Mouse (Mus musculus) CH12.LX (cell line): ENCODE measurements around the gene Aqr. TPM values are rescaled to one million over a fixed set of nuclear protein-coding genes. Genes with fewer than 3 reads are reported as not detected.

Source experiments
- DNase-seq: peaks from one replicate; pipeline ENCODE4 v3.0.0-alpha.2; 2013; ENCODE audit errors: extremely low read depth
- H3K27ac ChIP-seq: 2 replicates; pipeline ENCODE4 v1.5.1; 2012; ENCODE audit warnings: low read depth, mild to moderate bottlenecking, control low read depth, moderate library complexity; ENCODE audit not compliant: insufficient read depth
- H3K27me3 ChIP-seq: replicated peaks from 2 replicates; pipeline ENCODE3; 2012; ENCODE audit warnings: inconsistent platforms
- H3K36me3 ChIP-seq, 2 experiments: replicated peaks in 1 of 2; 2 replicates each; pipeline versions ENCODE3 to v1.6.1; 2012; ENCODE audit warnings: inconsistent platforms in 1 of 2, low read length in 1 of 2, mild to moderate bottlenecking in 1 of 2, mixed read lengths in 1 of 2, moderate library complexity in 1 of 2; ENCODE audit not compliant: control insufficient read depth in 1 of 2, insufficient read depth in 1 of 2
- H3K4me1 ChIP-seq, 2 experiments: 2 replicates each; pipeline ENCODE4 v1.6.1; 2012; ENCODE audit warnings: inconsistent platforms in 1 of 2, moderate library complexity in 1 of 2; ENCODE audit not compliant: insufficient read depth in 2 of 2, control insufficient read depth in 1 of 2
- H3K4me2 ChIP-seq: 2 replicates; pipeline ENCODE4 v1.6.1; 2012; ENCODE audit warnings: low read depth, mild to moderate bottlenecking, control low read depth; ENCODE audit not compliant: poor library complexity, insufficient read depth, severe bottlenecking
- H3K4me3 ChIP-seq, 3 experiments: fragments of 150-350 bp in 1 of 3; sonication (generic) in 1 of 3; replicated peaks in 1 of 3; 2 replicates each; pipeline versions ENCODE3 to v1.5.1; 2011 to 2012; ENCODE audit warnings: low read depth in 2 of 3, low read length in 2 of 3, mild to moderate bottlenecking in 2 of 3, moderate library complexity in 2 of 3, control low read depth in 1 of 3, improper control_type of control experiment in 1 of 3, inconsistent platforms in 1 of 3, mixed read lengths in 1 of 3; ENCODE audit not compliant: poor library complexity in 1 of 3
- H3K79me2 ChIP-seq: replicated peaks from 2 replicates; pipeline ENCODE4 v1.6.1; 2012; ENCODE audit warnings: mild to moderate bottlenecking, moderate library complexity; ENCODE audit not compliant: control insufficient read depth, poor library complexity, insufficient read depth, severe bottlenecking; ENCODE audit errors: extremely low read depth
- H3K9ac ChIP-seq: 2 replicates; pipeline ENCODE4 v1.6.1; 2012; ENCODE audit warnings: low read depth, mild to moderate bottlenecking, control low read depth, moderate library complexity; ENCODE audit not compliant: insufficient read depth
- H3K9me3 ChIP-seq: replicated peaks from 2 replicates; pipeline ENCODE3; 2012; ENCODE audit warnings: low read length, inconsistent platforms, mixed read lengths
- BHLHE40 ChIP-seq: IDR thresholded peaks from 2 replicates; pipeline ENCODE4 v1.6.1; 2011; ENCODE audit warnings: mild to moderate bottlenecking, low read depth, low read length, improper control_type of control experiment
- E2F4 ChIP-seq: IDR thresholded peaks from 2 replicates; pipeline ENCODE4 v1.6.1; 2011; ENCODE audit warnings: low read depth, low read length, improper control_type of control experiment; ENCODE audit not compliant: insufficient replicate concordance
- EP300 ChIP-seq: IDR thresholded peaks from 2 replicates; pipeline ENCODE4 v1.6.1; 2011; ENCODE audit warnings: low read length, improper control_type of control experiment
- ETS1 ChIP-seq: conservative IDR thresholded peaks from 2 replicates; pipeline ENCODE4 v1.6.1; 2012; ENCODE audit warnings: low read depth, mild to moderate bottlenecking, inconsistent platforms, low read length, improper control_type of control experiment, moderate library complexity
- JUN ChIP-seq: IDR thresholded peaks from 2 replicates; pipeline ENCODE4 v1.6.1; 2011; ENCODE audit warnings: low read depth, mild to moderate bottlenecking, low read length, improper control_type of control experiment, moderate library complexity; ENCODE audit not compliant: insufficient read depth
- JUND ChIP-seq: conservative IDR thresholded peaks from 2 replicates; pipeline ENCODE4 v1.6.1; 2011; ENCODE audit warnings: low read depth, low read length, improper control_type of control experiment
- MAFK ChIP-seq: IDR thresholded peaks from 2 replicates; pipeline ENCODE4 v1.6.1; 2011; ENCODE audit warnings: low read length, improper control_type of control experiment; ENCODE audit not compliant: insufficient replicate concordance
- MAX ChIP-seq: IDR thresholded peaks from 2 replicates; pipeline ENCODE4 v1.6.1; 2011; ENCODE audit warnings: low read length, improper control_type of control experiment
- MAZ ChIP-seq: IDR thresholded peaks from 2 replicates; pipeline ENCODE4 v1.6.1; 2012; ENCODE audit warnings: low read depth, mild to moderate bottlenecking, inconsistent platforms, low read length, improper control_type of control experiment, moderate library complexity
- MEF2A ChIP-seq: IDR thresholded peaks from 2 replicates; pipeline ENCODE4 v1.6.1; 2014; ENCODE audit warnings: low read depth, mild to moderate bottlenecking, inconsistent platforms, low read length, improper control_type of control experiment, borderline replicate concordance
- PAX5 ChIP-seq: IDR thresholded peaks from 2 replicates; pipeline ENCODE4 v1.6.1; 2012; ENCODE audit warnings: low read length, inconsistent platforms, mixed read lengths
- POLR2AphosphoS2 ChIP-seq: IDR thresholded peaks from 2 replicates; pipeline ENCODE4 v1.6.1; 2011; ENCODE audit warnings: low read depth, low read length, improper control_type of control experiment
- RAD21 ChIP-seq: IDR thresholded peaks from 2 replicates; pipeline ENCODE4 v1.6.1; 2011; ENCODE audit warnings: low read depth, mild to moderate bottlenecking, low read length, improper control_type of control experiment, moderate library complexity
- RCOR1 ChIP-seq: conservative IDR thresholded peaks from 2 replicates; pipeline ENCODE4 v1.6.1; 2012; ENCODE audit warnings: low read depth, mild to moderate bottlenecking, inconsistent platforms, low read length, improper control_type of control experiment
- SIN3A ChIP-seq: IDR thresholded peaks from 2 replicates; pipeline ENCODE4 v1.6.1; 2012; ENCODE audit warnings: low read length, improper control_type of control experiment, inconsistent platforms
- UBTF ChIP-seq: IDR thresholded peaks from 2 replicates; pipeline ENCODE4 v1.6.1; 2012; ENCODE audit warnings: low read depth, mild to moderate bottlenecking, inconsistent platforms, low read length, improper control_type of control experiment, moderate library complexity
- USF1 ChIP-seq: IDR thresholded peaks from 2 replicates; pipeline ENCODE4 v1.6.1; 2014; ENCODE audit warnings: low read depth, mild to moderate bottlenecking, inconsistent platforms, low read length, improper control_type of control experiment
- ZC3H11A ChIP-seq: IDR thresholded peaks from 2 replicates; pipeline ENCODE4 v1.6.1; 2012; ENCODE audit warnings: low read depth, mild to moderate bottlenecking, inconsistent platforms, low read length, improper control_type of control experiment
- ZKSCAN1 ChIP-seq: IDR thresholded peaks from 2 replicates; pipeline ENCODE4 v1.6.1; 2012; ENCODE audit warnings: low read depth, inconsistent platforms, low read length, improper control_type of control experiment, borderline replicate concordance
- ZMIZ1 ChIP-seq: IDR thresholded peaks from 2 replicates; pipeline ENCODE4 v1.6.1; 2012; ENCODE audit warnings: low read depth, mild to moderate bottlenecking, inconsistent platforms, low read length, improper control_type of control experiment
- dilution Hi-C: fragments of 300-500 bp; cut with MboI; formaldehyde crosslinking; loops from 2 replicates; pipeline ENCODE4 v1.14.3; 2020; ENCODE audit warnings: low sequenced_read_pairs; ENCODE audit not compliant: extremely low pct_unique_long_range_greater_than_20kb, extremely low pct_ligation_motif_present
- in situ Hi-C: fragments of 300-500 bp; cut with MboI; formaldehyde crosslinking; loops from 3 replicates; pipeline ENCODE4 v1.14.3; 2019; ENCODE audit warnings: low sequenced_read_pairs, low pct_ligation_motif_present, low pct_unique_long_range_greater_than_20kb, mixed read lengths
- polyA plus RNA-seq: library from polyadenylated mRNA; unstranded; fragments of >175 nt; gene quantifications from 2 replicates; pipeline ENCODE4 v1.2.1, GENCODE M21; 2012; ENCODE audit warnings: low read depth; ENCODE audit not compliant: insufficient read length
- total RNA-seq, 2 experiments: library from RNA; depleted of rRNA; stranded (reverse); fragments of 300-350 nt in 1 of 2; fragments of >200 nt in 1 of 2; gene quantifications; 2 replicates each; pipeline ENCODE4 v1.2.3; 2012 to 2014

Gene Aqr
- total and polyA plus RNA-seq, 3 experiments, result 37.1 to 64.1 (median 44.0) TPM

DNA sequence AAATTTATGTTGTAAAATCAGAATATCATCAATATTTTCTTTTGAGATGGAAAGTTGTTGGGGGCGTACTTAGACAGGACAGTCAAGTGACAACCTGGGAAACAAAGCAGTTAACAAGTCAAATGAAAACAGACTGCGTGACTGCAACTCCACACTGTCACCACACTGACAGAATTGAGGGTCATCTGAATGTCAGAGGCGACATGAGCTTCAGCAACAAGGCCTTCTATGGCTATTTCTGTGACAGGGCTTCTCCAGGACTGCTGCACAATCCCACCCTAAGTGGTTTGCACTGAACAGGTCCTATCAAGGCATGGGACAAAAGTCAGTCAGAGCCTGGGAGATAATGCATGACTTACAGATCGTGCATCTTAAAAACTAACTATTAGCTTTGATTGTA lies 63.5 kb downstream of the Aqr start:
- Histone ChIP-seq H3K9me3 (no peaks in the 10 kb centered on the region), H3K27me3 (no peaks in the 10 kb centered on the region), H3K4me1 (no peaks in the 10 kb centered on the region), H3K9ac (no peak overlapping the region), H3K4me3 (no peak overlapping the region), H3K4me2 (no peak overlapping the region), H3K36me3 (peaks cover 41 to 79% of the 10 kb centered on the region in 2 experiments), H3K79me2 (no peaks in the 10 kb centered on the region), H3K27ac (no peak overlapping the region)
- no peak for TF ChIP-seq PAX5
- no peak for TF ChIP-seq BHLHE40
- no peak for TF ChIP-seq USF1
- no peak for TF ChIP-seq POLR2AphosphoS2
- TF ChIP-seq JUND, result no peak
- TF ChIP-seq ZMIZ1, result no peak
- no peak for TF ChIP-seq MAFK
- no peak for TF ChIP-seq SIN3A
- no peak for TF ChIP-seq RAD21
- TF ChIP-seq ZC3H11A, result no peak
- TF ChIP-seq ETS1, result no peak
- no peak for TF ChIP-seq E2F4
- no peak for TF ChIP-seq EP300
- dilution Hi-C loops, result no loop called here
- DNase-seq, result no peak
- in situ Hi-C loops, result no loop called here

GRCm38 (mm10) chr2:114119451-114119850 lies 67.4 kb downstream of the Aqr start:
- TF ChIP-seq USF1 (no peak), MAZ (no peak), MAX (no peak)
- TF ChIP-seq, all 38 proteins: peak for 0
- no peak overlapping the region for H3K4me2 ChIP-seq
- H3K9me3 ChIP-seq, result no peaks in the 10 kb centered on the region
- no peak overlapping the region for H3K4me3 ChIP-seq
- H3K9ac ChIP-seq, result no peak overlapping the region
- no peak overlapping the region for H3K27ac ChIP-seq
- no peaks in the 10 kb centered on the region for H3K4me1 ChIP-seq
- peaks cover 46 to 77% of the 10 kb centered on the region in 2 experiments for H3K36me3 ChIP-seq
- in situ Hi-C loops, result no loop called here
- dilution Hi-C loops, result no loop called here
- no peak for DNase-seq
- no peaks in the 10 kb centered on the region for H3K27me3 ChIP-seq
- H3K79me2 ChIP-seq, result no peaks in the 10 kb centered on the region

DNA sequence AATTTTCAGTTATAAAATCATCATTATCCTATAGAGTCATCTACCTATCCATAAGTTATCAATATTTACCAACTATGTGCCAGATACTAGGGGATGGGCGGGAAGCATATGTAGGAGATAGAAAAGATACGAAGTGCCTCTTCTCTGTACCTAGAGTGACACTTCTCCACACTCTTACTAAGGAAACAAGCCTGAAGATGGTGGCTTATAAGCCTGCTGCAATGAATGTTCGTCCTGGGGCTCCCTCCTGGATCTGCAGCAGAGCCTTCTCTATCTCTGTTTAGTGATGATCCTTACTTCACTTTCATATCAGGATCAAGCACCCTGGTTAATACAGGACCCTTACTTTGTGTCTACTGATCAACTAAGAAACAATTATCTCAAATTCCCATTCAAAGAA lies 69.2 kb downstream of the Aqr start:
- no peaks in the 10 kb centered on the region for H3K4me1 ChIP-seq
- DNase-seq, result no peak
- H3K4me3 ChIP-seq, result no peak overlapping the region
- dilution Hi-C loops, result no loop called here
- H3K27me3 ChIP-seq, result no peaks in the 10 kb centered on the region
- H3K36me3 ChIP-seq, result peaks cover 51 to 80% of the 10 kb centered on the region in 2 experiments
- no peaks in the 10 kb centered on the region for H3K9me3 ChIP-seq
- in situ Hi-C loops, result no loop called here
- no peak overlapping the region for H3K4me2 ChIP-seq
- TF ChIP-seq JUND, result no peak
- TF ChIP-seq UBTF, result no peak
- no peak for TF ChIP-seq JUN
- TF ChIP-seq RCOR1, result no peak
- no peak for TF ChIP-seq POLR2AphosphoS2
- no peak for TF ChIP-seq ZKSCAN1
- no peak for TF ChIP-seq MEF2A
- H3K79me2 ChIP-seq, result no peaks in the 10 kb centered on the region
- H3K9ac ChIP-seq, result no peak overlapping the region
- no peak overlapping the region for H3K27ac ChIP-seq
